8 mouse cellular contexts compared by ENCODE assay signal in the genomic region with DNA sequence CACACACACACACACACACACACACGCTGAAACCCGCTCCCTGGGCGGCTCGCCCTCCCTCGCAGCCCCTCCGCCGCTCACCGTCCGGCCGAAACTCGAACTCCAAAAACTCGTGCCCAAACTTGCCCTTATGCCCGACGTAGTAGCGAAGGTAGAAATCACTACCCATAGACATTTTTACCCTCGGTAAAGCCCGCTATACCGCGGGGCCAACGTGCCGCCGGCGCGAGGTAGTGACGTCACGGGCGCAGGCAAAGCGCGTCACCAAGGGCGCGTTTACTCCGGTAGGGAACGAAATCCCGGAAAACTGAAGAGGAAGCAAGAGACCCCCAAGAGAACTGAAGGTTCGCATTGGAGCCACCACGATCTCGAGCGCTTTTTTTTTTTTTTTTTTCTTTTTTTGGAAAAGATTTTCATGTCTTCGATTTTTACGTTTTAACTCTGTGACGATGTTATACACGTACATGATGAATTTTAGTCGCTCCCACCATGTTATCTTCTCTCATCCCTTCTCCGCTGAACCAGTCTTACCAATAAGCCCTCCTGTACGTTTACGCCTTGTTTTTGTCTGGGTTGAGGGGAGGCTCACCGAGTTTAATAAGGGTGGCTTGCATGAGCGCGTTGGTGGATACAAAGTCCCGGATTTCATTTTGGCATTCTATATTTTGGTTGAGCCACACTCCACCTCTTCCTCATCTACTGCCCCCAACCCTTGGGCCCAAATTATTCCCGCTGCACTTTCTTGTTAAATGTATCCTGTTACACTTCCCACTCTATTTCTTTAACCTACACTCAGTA. TPM values are rescaled to one million over a fixed set of nuclear protein-coding genes. Genes with fewer than 3 reads are reported as not detected.
A peak's percentile ranks its signal among the peaks of the same experiment; 100 is the strongest.
DNase-seq lines count a peak whose midpoint lies in the region; ATAC-seq and TF ChIP-seq lines count a peak whose summit lies in the region.

Gene Magohb (minus strand): TSS at position 254 of the 798 bp plus-strand sequence.

- no peak for TF ChIP-seq EP300 in heart, adult 2 months (IDR thresholded peaks at IDR 0.05; ENCODE audit: insufficient read depth, low read depth, low read length)

- H3K27me3 ChIP-seq in embryonic facial prominence, embryonic 13.5 days, result no peaks in the 10 kb centered on the region
- H3K27me3 ChIP-seq in heart, adult 2 months (ENCODE audit: control insufficient read depth, insufficient read depth, low read length), result no peaks in the 10 kb centered on the region
- no peaks in the 10 kb centered on the region for H3K27me3 ChIP-seq in kidney, adult 2 months (replicated peaks; ENCODE audit: control insufficient read depth, insufficient read depth, low read length)
- H3K27me3 ChIP-seq in limb, embryonic 11.5 days (ENCODE audit: control insufficient read depth, insufficient read depth, low read length), result no peaks in the 10 kb centered on the region
- H3K27me3 ChIP-seq in midbrain, embryonic 13.5 days, result no peaks in the 10 kb centered on the region
- H3K27me3 ChIP-seq in small intestine, adult 2 months (ENCODE audit: control insufficient read depth, insufficient read depth, low read length), result no peaks in the 10 kb centered on the region

- DNase-seq in 3134 (ENCODE audit: extremely low read depth, insufficient read length, low spot score), result peak; percentile 74
- peak; percentile 63 to 84 for DNase-seq in adrenal gland, postnatal 4 days (ENCODE audit: low spot score in 2 of 2)
- DNase-seq in heart, adult 2 months, result peak; percentile 85 to 93
- DNase-seq in kidney, adult 2 months, result peak; percentile 86
- peak; percentile 91 for DNase-seq in limb, embryonic 11.5 days (ENCODE audit: low spot score)

- H3K9me3 ChIP-seq in embryonic facial prominence, embryonic 13.5 days, result no peaks in the 10 kb centered on the region
- no peaks in the 10 kb centered on the region for H3K9me3 ChIP-seq in limb, embryonic 11.5 days (ENCODE audit: control insufficient read depth, low read length)
- no peaks in the 10 kb centered on the region for H3K9me3 ChIP-seq in midbrain, embryonic 13.5 days

- H3K4me2 ChIP-seq in embryonic facial prominence, embryonic 13.5 days, result peak within 1 kb of the TSS; percentile 67
- peak within 1 kb of the TSS; percentile 55 for H3K4me2 ChIP-seq in limb, embryonic 11.5 days (ENCODE audit: low read depth, severe bottlenecking)
- peak within 1 kb of the TSS; percentile 65 for H3K4me2 ChIP-seq in midbrain, embryonic 13.5 days (replicated peaks)

- peak; percentile 69 for ATAC-seq in embryonic facial prominence, embryonic 13.5 days (ENCODE audit: insufficient number of reproducible peaks, insufficient read depth, low FRiP score, low TSS enrichment, low read depth)
- ATAC-seq in limb, embryonic 11.5 days (ENCODE audit: insufficient number of reproducible peaks, low FRiP score, low TSS enrichment, low read depth), result peak; percentile 84
- peak; percentile 91 for ATAC-seq in midbrain, embryonic 13.5 days

- WGBS in embryonic facial prominence, embryonic 13.5 days, result under 1% methylated on average over 49 of the region's 51 CpGs
- WGBS in heart, adult 2 months, result 2% methylated on average over 49 of the region's 51 CpGs
- WGBS in kidney, adult 2 months, result 2% methylated on average over 51 of the region's 51 CpGs
- 4% methylated on average over 49 of the region's 51 CpGs for WGBS in limb, embryonic 11.5 days
- WGBS in midbrain, embryonic 13.5 days, result 2% methylated on average over 50 of the region's 51 CpGs
- WGBS in small intestine, adult 2 months, result under 1% methylated on average over 49 of the region's 51 CpGs

- peaks cover 9% of the 10 kb centered on the region for H3K4me1 ChIP-seq in embryonic facial prominence, embryonic 13.5 days
- H3K4me1 ChIP-seq in heart, adult 2 months (ENCODE audit: control insufficient read depth, insufficient read depth, low read length), result no peaks in the 10 kb centered on the region; the same call in 1 of the 2 replicates
- H3K4me1 ChIP-seq in kidney, adult 2 months (ENCODE audit: control insufficient read depth, insufficient read depth, low read length), result peaks cover 5% of the 10 kb centered on the region; the same call in 1 of the 2 replicates
- H3K4me1 ChIP-seq in limb, embryonic 11.5 days (ENCODE audit: control insufficient read depth, insufficient read depth, low read length), result 0 out of 2 replicates have a peak, but pooled peaks cover 2% of the 10 kb centered on the region
- peaks cover 11% of the 10 kb centered on the region for H3K4me1 ChIP-seq in midbrain, embryonic 13.5 days (replicated peaks)
- peaks cover 3% of the 10 kb centered on the region; the same call in 1 of the 2 replicates for H3K4me1 ChIP-seq in small intestine, adult 2 months (ENCODE audit: control insufficient read depth, insufficient read depth, insufficient read length, low read length)

- H3K27ac ChIP-seq in embryonic facial prominence, embryonic 13.5 days, result peak within 1 kb of the TSS; percentile 68; the same call in 1 of the 2 replicates
- H3K27ac ChIP-seq in heart, adult 2 months, result peak within 1 kb of the TSS; percentile 66
- H3K27ac ChIP-seq in kidney, adult 2 months (ENCODE audit: insufficient read depth, low read depth, low read length), result peak within 1 kb of the TSS; percentile 39; the same call in 1 of the 2 replicates
- no peak within 1 kb of the TSS for H3K27ac ChIP-seq in limb, embryonic 11.5 days (replicated peaks; ENCODE audit: low read depth, low read length)
- peak within 1 kb of the TSS; percentile 45 for H3K27ac ChIP-seq in midbrain, embryonic 13.5 days
- peak within 1 kb of the TSS; percentile 98 for H3K27ac ChIP-seq in small intestine, adult 2 months (ENCODE audit: insufficient read depth, low read depth, low read length)

- peak within 1 kb of the TSS; percentile 67 for H3K4me3 ChIP-seq in embryonic facial prominence, embryonic 13.5 days
- H3K4me3 ChIP-seq in heart, adult 2 months, result peak within 1 kb of the TSS; percentile 55
- peak within 1 kb of the TSS; percentile 73 for H3K4me3 ChIP-seq in kidney, adult 2 months (ENCODE audit: insufficient read depth, low read depth, low read length)
- H3K4me3 ChIP-seq in limb, embryonic 11.5 days (ENCODE audit: low read depth, low read length), result peak within 1 kb of the TSS; percentile 61
- peak within 1 kb of the TSS; percentile 66 for H3K4me3 ChIP-seq in midbrain, embryonic 13.5 days (replicated peaks)
- H3K4me3 ChIP-seq in small intestine, adult 2 months (ENCODE audit: low read depth, low read length), result peak within 1 kb of the TSS; percentile 73

- intact Hi-C loops in heart, adult 2 months (cut with DNase I), result loop anchor here (1.0 to 5.0 kb wide), 2 partner anchors 95 to 124 kb away; partner anchors contain the start of gene Ybx3

- peaks cover 4% of the 10 kb centered on the region for H3K36me3 ChIP-seq in embryonic facial prominence, embryonic 13.5 days
- H3K36me3 ChIP-seq in heart, adult 2 months (ENCODE audit: control insufficient read depth, insufficient read depth, low read length), result peaks cover 2% of the 10 kb centered on the region; the same call in 1 of the 2 replicates
- H3K36me3 ChIP-seq in kidney, adult 2 months (ENCODE audit: control insufficient read depth, insufficient read depth, low read length), result no peaks in the 10 kb centered on the region
- H3K36me3 ChIP-seq in limb, embryonic 11.5 days (ENCODE audit: control insufficient read depth, insufficient read depth, low read length), result peaks cover 1% of the 10 kb centered on the region; the same call in 1 of the 2 replicates
- H3K36me3 ChIP-seq in midbrain, embryonic 13.5 days, result peaks cover 1% of the 10 kb centered on the region; the same call in 1 of the 2 replicates
- H3K36me3 ChIP-seq in small intestine, adult 2 months (ENCODE audit: control insufficient read depth, insufficient read depth, low read length), result peaks cover 5% of the 10 kb centered on the region; the same call in 1 of the 2 replicates

- H3K79me2 ChIP-seq in heart, adult 2 months (replicated peaks; ENCODE audit: control insufficient read depth, insufficient read depth, low read length), result no peaks in the 10 kb centered on the region

- TF ChIP-seq CTCF in heart, adult 2 months (IDR thresholded peaks at IDR 0.05), result no peak
- no peak for TF ChIP-seq CTCF in kidney, adult 2 months (conservative IDR thresholded peaks at IDR 0.05; ENCODE audit: insufficient read depth, insufficient read length, low read depth, low read length)
- no peak for TF ChIP-seq CTCF in small intestine, adult 2 months (IDR thresholded peaks at IDR 0.05; ENCODE audit: extremely low read depth, insufficient read length, insufficient replicate concordance, low read depth, low read length)

- peak within 1 kb of the TSS; percentile 83 for H3K9ac ChIP-seq in embryonic facial prominence, embryonic 13.5 days
- H3K9ac ChIP-seq in heart, adult 2 months (ENCODE audit: low read depth, low read length), result peak within 1 kb of the TSS; percentile 92
- H3K9ac ChIP-seq in limb, embryonic 11.5 days (ENCODE audit: low read length), result peak within 1 kb of the TSS; percentile 73
- peak within 1 kb of the TSS; percentile 74 for H3K9ac ChIP-seq in midbrain, embryonic 13.5 days (replicated peaks)

- TF ChIP-seq POLR2A in heart, adult 2 months (IDR thresholded peaks at IDR 0.05; ENCODE audit: insufficient read depth, low read depth, low read length), result peak; percentile 62
- no peak for TF ChIP-seq POLR2A in kidney, adult 2 months (IDR thresholded peaks at IDR 0.05; ENCODE audit: low read depth, low read length)
- TF ChIP-seq POLR2A in small intestine, adult 2 months (IDR thresholded peaks at IDR 0.05; ENCODE audit: low read depth, low read length), result 0 out of 2 replicates have a peak, but pooled peaks have one; percentile 29

RNA-seq across cellular contexts. Expression of gene Magohb, which starts in this region (rescaled TPM):
- total RNA-seq in adrenal gland, postnatal 4 days (2021), result 10 to 100 TPM; 20.9 to 22.9 TPM
- 64.3 and 65.1 TPM in 2 replicates for polyA plus RNA-seq in embryonic facial prominence, embryonic 13.5 days (2015; fragmentation: Nextera tagmentation; extraction: Ambion mirVana)
- 10 to 100 TPM in 1 of 2 experiments, 1 to 10 TPM in 1; 7.6 to 10.2 TPM for total RNA-seq in heart, adult 2 months (2021)
- polyA plus RNA-seq in heart, adult 2 months (2012; rRNA removed), result 1.4 and 5.7 TPM in 2 replicates
- polyA plus RNA-seq in kidney, adult 2 months (2012; rRNA removed), result 1.5 and 2.6 TPM in 2 replicates
- 56.4 and 67.7 TPM in 2 replicates for polyA plus RNA-seq in limb, embryonic 11.5 days (2014; fragmentation: Nextera tagmentation; extraction: Ambion mirVana)
- 49.0 and 54.4 TPM in 2 replicates for polyA plus RNA-seq in midbrain, embryonic 13.5 days (2015; fragmentation: Nextera tagmentation; extraction: Ambion mirVana)
- 0.30 and 0.34 TPM in 2 replicates for polyA plus RNA-seq in small intestine, adult 2 months (2012; rRNA removed)
